Mouse (Mus musculus) stomach, postnatal 0 days (tissue): ENCODE measurements around the gene Plekhj1.
"Not testable (repeated sequence)": the region's sequence is repeated elsewhere in the genome, so short reads cannot be mapped to it uniquely, and the experiment has no call there.

ENCODE experiments used
- CTCF ChIP-seq: IDR thresholded peaks from 2 replicates; pipeline ENCODE4 v1.5.1; 2016; ENCODE audit warnings: antibody characterized with exemption, low read depth, mild to moderate bottlenecking, moderate library complexity
- EP300 ChIP-seq: optimal IDR thresholded peaks from 2 replicates; pipeline ENCODE3; 2016; ENCODE audit warnings: antibody characterized with exemption

DNA sequence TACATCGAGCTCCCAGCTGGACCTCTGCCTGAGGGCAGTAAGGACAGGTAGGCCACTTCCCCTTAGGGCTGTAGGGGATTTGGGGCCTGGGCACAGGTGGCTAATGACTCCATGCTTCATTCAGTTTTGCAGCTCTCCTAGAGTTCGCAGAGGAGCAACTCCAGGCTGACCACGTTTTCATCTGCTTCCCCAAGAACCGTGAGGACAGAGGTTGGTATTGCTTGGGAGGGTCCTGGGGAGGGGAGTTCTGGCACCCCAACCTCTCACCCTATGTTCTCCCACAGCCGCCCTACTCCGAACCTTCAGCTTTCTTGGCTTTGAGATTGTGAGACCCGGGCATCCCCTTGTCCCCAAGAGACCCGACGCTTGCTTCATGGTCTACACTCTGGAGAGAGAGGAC is 30.2 kb upstream of the Plekhj1 start:
- TF ChIP-seq CTCF, EP300: not testable (repeated sequence)
